Mouse (Mus musculus): ENCODE results near the gene Plin5.
"Not testable (repeated sequence)": the region's sequence is repeated elsewhere in the genome, so short reads cannot be mapped to it uniquely, and the experiment has no call there.

Plin5 gene

GRCm38 (mm10) chr17:56104821-56105220 lies 12.6 kb downstream of the Plin5 start:
- DNase-seq: not testable (repeated sequence)

- DNase-seq: no peak
Measured at GRCm38 (mm10) chr17:56103465-56104285, 13.7 kb downstream of the Plin5 start.

- DNase-seq: no peak
Measured at GRCm38 (mm10) chr17:56102927-56103326, 14.5 kb downstream of the Plin5 start.

GRCm38 (mm10) chr17:56102158-56102557 lies 15.2 kb downstream of the Plin5 start:
- DNase-seq: no peak

GRCm38 (mm10) chr17:56100811-56101210 lies 16.6 kb downstream of the Plin5 start:
- DNase-seq: no peak

DNA sequence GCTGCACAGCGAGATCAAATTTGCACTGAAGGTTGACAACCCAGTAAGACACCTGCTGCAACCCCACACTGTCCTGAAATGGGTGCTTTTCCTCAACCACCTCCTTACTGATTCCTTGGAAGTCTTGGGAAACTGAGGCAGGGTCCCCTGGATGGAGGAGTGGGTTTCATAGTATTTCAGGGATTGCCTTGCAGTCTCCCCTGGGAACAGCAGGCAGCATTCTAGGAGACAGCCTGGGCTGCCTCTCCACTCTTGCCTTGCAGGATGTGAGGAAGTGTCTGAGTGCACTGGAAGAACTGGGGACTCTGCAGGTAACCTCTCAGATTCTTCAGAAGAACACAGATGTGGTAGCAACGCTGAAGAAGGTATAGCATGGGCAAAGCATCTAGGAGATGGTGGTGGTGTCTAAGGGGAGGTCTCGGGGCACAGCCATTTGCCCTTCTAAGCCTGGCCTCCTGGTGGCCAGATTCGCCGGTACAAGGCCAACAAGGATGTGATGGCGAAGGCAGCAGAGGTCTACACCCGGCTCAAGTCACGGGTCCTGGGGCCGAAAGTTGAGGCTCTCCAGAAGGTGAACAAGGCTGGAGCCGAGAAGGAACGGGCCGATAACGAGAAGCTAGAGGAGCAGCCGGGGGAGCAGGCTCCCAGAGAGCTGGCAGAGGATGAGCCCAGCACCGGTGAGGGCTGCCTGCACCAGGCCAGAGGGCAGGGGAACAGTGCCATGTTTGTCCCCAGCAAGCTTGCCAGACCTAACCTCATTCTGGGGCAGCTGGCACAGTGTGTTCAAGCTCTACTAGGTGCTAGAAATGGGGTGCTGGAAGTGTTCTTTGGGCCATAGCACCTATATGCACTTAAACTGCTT lies 18.5 kb downstream of the Plin5 start:
- no peak for DNase-seq

- DNase-seq: no peak
Measured at GRCm38 (mm10) chr17:56098180-56098579, 19.2 kb downstream of the Plin5 start.

DNA sequence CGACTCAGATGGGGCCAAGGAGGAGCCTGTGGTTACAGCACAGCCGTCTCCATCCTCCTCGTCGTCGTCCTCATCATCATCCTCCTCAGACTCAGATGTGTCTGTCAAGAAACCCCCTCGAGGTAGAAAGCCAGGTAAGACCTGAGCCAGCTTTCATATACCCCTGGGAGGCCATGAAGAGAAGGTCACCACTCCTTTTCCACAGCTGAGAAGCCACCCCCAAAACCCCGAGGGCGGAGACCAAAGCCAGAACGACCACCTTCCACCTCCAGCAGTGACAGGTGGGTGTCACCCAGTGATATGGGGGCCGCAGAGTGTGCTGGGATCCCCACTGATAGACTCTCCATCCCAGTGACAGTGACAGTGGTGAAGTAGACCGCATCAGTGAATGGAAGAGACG lies 20.5 kb downstream of the Plin5 start:
- no peak for DNase-seq

GRCm38 (mm10) chr17:56092794-56093193 lies 24.6 kb downstream of the Plin5 start:
- no peak for DNase-seq

- no peak for DNase-seq
Measured at GRCm38 (mm10) chr17:56092312-56092711, 25.1 kb downstream of the Plin5 start.

DNA sequence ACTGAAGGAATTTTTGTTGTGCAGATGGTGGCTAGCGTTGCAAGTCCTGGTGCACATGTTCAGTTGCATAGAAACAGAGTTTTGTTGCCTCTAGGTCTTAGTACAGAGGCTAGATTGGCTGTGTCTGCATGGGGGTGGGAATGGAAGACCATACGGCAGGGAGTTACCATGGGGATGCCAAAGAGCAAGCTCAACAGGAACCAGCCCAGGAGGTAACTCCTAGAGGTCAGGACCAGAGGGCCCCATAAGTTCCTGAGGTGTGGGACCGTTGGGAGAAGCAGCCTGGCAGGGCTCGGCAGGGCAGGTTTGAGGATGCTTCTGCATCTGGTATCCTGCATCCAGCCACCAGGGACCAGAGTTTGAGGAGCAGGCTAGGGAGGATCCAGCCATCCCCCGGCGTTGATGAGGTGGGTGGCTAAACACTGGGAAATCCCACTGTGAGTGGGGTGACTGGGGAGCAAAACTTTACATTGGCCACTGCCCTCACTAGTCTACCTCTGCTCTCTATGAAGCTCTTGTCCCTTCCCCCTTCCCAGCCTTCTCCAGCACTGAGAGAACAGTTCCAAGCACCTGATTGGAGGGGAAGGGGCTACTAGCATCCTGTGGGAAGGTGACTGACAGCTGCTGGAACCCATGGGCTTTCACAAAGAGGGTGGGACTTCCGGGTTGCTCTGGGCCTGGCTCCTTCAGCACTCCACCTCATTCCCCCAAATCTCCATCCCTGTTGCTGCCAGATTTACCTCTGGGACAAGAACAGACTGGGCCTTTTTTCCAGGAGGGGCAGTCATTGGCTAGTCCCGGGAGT lies 36.4 kb downstream of the Plin5 start:
- DNase-seq: peak; percentile 19

DNA sequence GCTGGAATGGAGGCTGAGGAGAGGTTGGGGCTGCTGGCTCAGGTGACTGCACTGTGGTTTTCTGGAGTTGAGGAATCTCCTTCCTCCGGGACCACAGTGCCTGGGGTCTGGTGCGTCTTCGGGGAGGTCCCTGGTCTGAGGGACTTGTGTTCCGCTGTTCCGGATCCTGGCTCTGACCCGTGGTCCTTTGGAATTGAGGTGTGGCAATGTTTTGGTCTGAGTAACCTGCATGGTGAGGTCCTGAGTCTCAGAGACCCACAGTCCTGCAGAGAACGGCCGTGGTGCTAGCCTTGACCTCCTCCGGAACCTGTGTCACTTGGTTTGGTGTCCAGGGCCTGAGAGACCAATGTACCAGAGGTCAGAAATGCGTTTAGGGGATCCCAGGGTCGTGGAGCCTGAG lies 37.5 kb downstream of the Plin5 start:
- DNase-seq: no peak

DNA sequence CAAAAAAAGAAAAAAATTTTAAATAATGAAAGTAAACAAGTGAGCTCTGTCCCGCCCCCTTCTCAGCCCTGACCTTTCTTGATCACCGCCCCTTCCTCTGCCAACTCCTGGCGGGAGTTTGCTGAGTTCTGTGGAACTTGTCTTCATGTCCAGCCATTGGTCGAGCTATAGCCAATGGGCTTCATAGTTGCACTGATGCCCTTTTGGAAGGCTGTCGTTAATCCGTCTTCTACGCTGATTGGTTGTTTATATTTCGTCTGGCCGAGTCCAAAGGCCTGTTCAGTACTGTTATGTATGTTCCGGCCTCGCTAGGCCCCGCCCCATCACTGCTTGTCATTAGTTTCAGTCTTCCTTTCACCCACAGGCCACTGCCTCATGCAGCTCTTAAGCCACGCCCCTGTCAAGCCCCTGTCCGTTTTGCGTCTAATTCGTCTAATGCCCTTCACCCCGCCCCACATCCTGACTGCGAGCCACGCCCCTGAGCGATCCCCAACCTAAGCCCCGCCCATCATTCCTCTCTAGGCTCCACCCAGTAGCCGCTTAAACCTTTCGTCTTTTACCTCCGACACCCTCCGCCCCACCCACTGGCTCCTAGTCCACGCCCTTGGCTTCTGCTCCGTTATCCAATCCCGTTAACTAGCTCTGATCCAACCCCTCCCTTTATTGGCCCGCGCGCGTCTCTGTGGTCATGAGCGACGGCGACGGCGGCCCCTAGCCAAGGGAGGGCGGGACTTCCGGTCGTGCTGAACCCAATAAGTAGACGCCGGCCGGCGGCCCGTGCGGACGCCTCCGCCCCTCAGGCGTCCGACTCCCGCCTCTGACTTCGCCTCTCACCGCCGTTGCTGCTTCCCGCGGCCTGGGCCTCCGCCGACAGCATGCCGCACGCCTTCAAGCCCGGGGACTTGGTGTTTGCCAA lies 38.3 kb downstream of the Plin5 start, which contains the start of gene Hdgfl2:
TSS of gene Hdgfl2 (plus strand) at position 755 of the 916 bp plus-strand sequence.
- DNase-seq: peak; percentile 100

DNA sequence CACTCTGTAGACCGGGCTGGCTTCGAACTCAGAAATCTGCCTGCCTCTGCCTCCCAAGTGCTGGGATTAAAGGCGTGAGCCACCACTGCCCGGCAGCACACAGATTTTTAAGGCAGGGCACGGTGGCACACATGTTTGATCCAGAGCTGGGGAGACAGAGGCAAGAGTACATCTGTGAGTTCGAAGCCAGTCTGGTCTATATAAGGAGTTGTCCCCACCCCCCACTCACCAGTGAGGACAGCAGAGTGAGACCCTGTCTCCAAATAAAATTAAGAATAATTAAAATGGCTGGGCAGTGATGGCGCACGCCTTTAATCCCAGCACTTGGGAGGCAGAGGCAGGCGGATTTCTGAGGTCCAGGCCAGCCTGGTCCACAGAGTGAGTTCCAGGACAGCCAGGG lies 39.0 kb downstream of the Plin5 start:
- not testable (repeated sequence) for DNase-seq

- no peak for DNase-seq
Measured at GRCm38 (mm10) chr17:56077523-56077922, 39.9 kb downstream of the Plin5 start.

DNA sequence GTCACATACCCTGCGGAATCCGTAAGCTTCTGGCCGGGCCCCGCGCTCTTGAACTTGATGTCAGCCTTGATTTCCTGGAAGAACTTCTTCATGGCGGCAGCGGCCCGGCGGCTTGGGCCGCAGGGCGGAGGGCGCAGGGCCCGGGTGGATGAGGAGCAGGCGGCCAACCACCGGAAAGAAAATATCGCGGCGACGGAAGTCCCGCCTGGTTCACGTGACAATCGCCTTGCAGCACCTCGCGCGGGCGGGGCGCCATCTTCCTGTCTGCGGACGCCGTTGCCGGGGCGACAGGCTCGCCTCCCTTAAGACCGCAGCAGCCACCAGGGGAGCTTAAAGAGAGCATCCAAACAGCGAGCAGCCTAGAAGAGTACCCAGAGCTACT lies 42.6 kb downstream of the Plin5 start, which contains the start of gene Ubxn6:
TSS of gene Ubxn6 (minus strand) at position 202 of the 382 bp plus-strand sequence.
- peak; percentile 98 for DNase-seq

DNA sequence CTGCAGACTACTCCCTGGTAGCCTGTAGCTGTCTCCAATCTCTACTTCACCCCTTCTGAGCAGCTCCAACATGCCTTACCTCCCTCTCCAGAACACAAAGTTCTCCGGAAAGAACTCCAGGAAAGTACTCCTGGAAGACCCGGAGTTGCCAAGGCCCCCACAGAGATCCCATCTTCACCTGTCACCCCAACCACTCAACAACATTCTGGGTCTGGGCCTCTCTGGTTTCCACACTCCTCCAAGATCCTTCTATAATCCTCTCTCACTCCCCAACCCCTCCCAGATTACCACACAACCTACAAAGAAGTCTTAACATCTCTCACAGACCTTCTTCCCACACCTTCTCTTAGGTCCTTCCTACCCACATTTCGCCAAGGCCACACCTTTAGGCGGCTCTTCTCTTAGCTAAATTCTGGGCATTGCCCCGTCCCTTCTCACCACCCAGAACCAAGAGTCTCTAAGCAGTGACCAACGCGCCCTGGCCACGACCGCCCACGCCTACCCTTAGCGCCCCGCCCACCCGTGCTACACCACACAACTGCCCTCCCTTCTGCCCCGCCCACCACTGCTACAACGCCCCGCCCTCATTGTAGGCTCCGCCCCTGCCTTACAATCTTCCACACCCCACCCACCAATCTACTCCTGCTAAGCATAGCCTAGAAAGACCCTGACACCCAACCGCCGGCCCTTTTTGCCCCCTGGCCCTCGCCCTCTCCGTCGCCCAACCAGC lies 43.1 kb downstream of the Plin5 start:
- peak; percentile 91 for DNase-seq

DNA sequence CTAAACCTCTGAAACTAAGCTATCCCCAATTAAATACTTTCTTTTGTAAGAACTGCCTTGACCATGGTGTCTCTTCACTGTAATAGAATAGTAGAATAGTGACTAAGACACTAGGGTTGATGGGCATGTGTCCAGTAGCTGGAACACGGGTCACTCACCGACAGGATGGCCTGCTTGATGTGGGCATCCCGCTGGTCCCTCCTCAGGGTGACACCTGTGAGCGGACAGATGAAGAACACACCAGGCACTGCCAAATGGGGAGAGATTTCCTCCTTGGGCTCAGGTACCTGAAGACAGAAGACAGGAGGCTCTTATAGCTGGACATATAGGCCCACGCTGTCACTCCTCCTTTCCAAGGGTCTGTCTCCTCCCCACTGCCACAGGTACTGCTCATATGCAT lies 45.2 kb downstream of the Plin5 start:
- no peak for DNase-seq

DNA sequence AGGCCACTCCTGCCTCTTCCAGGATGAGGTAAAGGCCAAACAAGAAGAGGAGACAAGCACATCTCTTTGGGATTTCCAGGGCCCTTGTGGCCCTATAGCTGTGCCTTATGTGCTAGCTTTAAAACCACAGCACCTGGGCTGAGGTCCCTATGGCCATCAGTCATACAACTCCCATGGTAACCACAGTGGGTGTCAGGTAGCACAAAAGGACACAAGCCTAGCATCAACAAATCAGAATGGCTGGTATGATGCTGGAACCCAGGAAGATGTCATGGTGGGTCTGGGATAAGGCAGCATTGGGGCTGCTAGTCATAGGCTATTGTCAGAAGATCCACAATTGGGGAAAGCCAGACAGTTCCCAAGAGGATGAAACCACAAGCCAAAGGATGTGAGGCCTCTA lies 46.3 kb downstream of the Plin5 start:
- no peak for DNase-seq

DNA sequence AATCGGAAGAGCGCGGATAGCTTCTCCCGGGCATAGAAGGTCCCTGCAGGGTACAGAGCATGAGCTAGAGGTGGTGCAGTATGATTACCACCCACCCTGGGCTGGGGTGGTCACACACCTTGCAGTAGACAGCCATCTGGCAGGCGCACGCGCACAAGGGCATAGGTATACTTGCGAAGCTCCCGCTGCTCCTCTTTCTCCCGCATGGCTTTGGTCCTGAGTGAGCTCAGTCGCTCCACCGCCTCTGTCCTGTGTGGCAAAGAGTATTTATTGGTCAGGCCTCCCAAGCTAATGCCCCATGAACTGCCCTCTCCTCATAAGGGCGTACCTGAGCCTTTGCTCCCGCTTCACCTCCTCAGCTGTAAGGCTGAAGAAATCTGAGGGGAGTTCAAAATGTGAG lies 48.3 kb downstream of the Plin5 start:
- no peak for DNase-seq

DNA sequence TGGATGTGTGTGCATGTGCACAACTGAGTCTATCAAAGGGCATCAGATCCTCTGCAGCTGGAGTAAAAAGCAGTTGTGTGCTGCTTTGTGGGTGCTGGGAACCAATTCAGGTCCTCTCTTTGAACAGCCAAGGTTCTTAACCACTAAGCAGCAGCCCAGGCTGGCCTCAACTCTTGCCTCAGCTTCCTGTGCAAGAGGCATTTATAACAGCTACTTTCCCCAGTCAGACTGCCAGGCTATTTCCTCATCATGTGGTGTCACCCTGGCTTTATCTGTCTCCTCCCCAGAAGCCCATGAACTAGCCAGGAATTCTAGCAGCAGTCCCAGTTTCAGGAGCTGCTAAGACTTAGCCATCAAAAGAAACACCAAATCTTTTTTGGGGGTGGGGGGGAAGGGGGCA lies 50.9 kb downstream of the Plin5 start:
- no peak for DNase-seq
